Mouse (Mus musculus) CH12.LX (cell line): ENCODE measurements at regions not wholly inside any gene's neighbourhood (a gene's known extent, or its start where the extent isn't known, plus 50 kb on each side); places are given as distances from the start of the nearest gene placed in this dataset.

Source experiments
- DNase-seq: peaks from one replicate; pipeline ENCODE4 v3.0.0-alpha.2; 2013; ENCODE audit errors: extremely low read depth
- H3K27ac ChIP-seq: 2 replicates; pipeline ENCODE4 v1.5.1; 2012; ENCODE audit warnings: low read depth, mild to moderate bottlenecking, control low read depth, moderate library complexity; ENCODE audit not compliant: insufficient read depth
- H3K27me3 ChIP-seq: replicated peaks from 2 replicates; pipeline ENCODE3; 2012; ENCODE audit warnings: inconsistent platforms
- H3K36me3 ChIP-seq, 2 experiments: replicated peaks in 1 of 2; 2 replicates each; pipeline versions ENCODE3 to v1.6.1; 2012; ENCODE audit warnings: inconsistent platforms in 1 of 2, low read length in 1 of 2, mild to moderate bottlenecking in 1 of 2, mixed read lengths in 1 of 2, moderate library complexity in 1 of 2; ENCODE audit not compliant: control insufficient read depth in 1 of 2, insufficient read depth in 1 of 2
- H3K4me1 ChIP-seq, 2 experiments: 2 replicates each; pipeline ENCODE4 v1.6.1; 2012; ENCODE audit warnings: inconsistent platforms in 1 of 2, moderate library complexity in 1 of 2; ENCODE audit not compliant: insufficient read depth in 2 of 2, control insufficient read depth in 1 of 2
- H3K4me2 ChIP-seq: 2 replicates; pipeline ENCODE4 v1.6.1; 2012; ENCODE audit warnings: low read depth, mild to moderate bottlenecking, control low read depth; ENCODE audit not compliant: poor library complexity, insufficient read depth, severe bottlenecking
- H3K4me3 ChIP-seq, 3 experiments: fragments of 150-350 bp in 1 of 3; sonication (generic) in 1 of 3; replicated peaks in 1 of 3; 2 replicates each; pipeline versions ENCODE3 to v1.5.1; 2011 to 2012; ENCODE audit warnings: low read depth in 2 of 3, low read length in 2 of 3, mild to moderate bottlenecking in 2 of 3, moderate library complexity in 2 of 3, control low read depth in 1 of 3, improper control_type of control experiment in 1 of 3, inconsistent platforms in 1 of 3, mixed read lengths in 1 of 3; ENCODE audit not compliant: poor library complexity in 1 of 3
- H3K79me2 ChIP-seq: replicated peaks from 2 replicates; pipeline ENCODE4 v1.6.1; 2012; ENCODE audit warnings: mild to moderate bottlenecking, moderate library complexity; ENCODE audit not compliant: control insufficient read depth, poor library complexity, insufficient read depth, severe bottlenecking; ENCODE audit errors: extremely low read depth
- H3K9ac ChIP-seq: 2 replicates; pipeline ENCODE4 v1.6.1; 2012; ENCODE audit warnings: low read depth, mild to moderate bottlenecking, control low read depth, moderate library complexity; ENCODE audit not compliant: insufficient read depth
- H3K9me3 ChIP-seq: replicated peaks from 2 replicates; pipeline ENCODE3; 2012; ENCODE audit warnings: low read length, inconsistent platforms, mixed read lengths
- CHD1 ChIP-seq: IDR thresholded peaks from 2 replicates; pipeline ENCODE4 v1.6.1; 2012; ENCODE audit warnings: low read depth, low read length, improper control_type of control experiment, inconsistent platforms
- CHD2 ChIP-seq: IDR thresholded peaks from 2 replicates; pipeline ENCODE4 v1.6.1; 2011; ENCODE audit warnings: low read length, improper control_type of control experiment
- E2F4 ChIP-seq: IDR thresholded peaks from 2 replicates; pipeline ENCODE4 v1.6.1; 2011; ENCODE audit warnings: low read depth, low read length, improper control_type of control experiment; ENCODE audit not compliant: insufficient replicate concordance
- EP300 ChIP-seq: IDR thresholded peaks from 2 replicates; pipeline ENCODE4 v1.6.1; 2011; ENCODE audit warnings: low read length, improper control_type of control experiment
- ETS1 ChIP-seq: conservative IDR thresholded peaks from 2 replicates; pipeline ENCODE4 v1.6.1; 2012; ENCODE audit warnings: low read depth, mild to moderate bottlenecking, inconsistent platforms, low read length, improper control_type of control experiment, moderate library complexity
- GABPA ChIP-seq: IDR thresholded peaks from 2 replicates; pipeline ENCODE4 v1.6.1; 2012; ENCODE audit warnings: low read depth, low read length, improper control_type of control experiment, inconsistent platforms; ENCODE audit not compliant: insufficient replicate concordance
- HCFC1 ChIP-seq: IDR thresholded peaks from 2 replicates; pipeline ENCODE4 v1.6.1; 2012; ENCODE audit warnings: low read depth, mild to moderate bottlenecking, inconsistent platforms, low read length, improper control_type of control experiment
- JUN ChIP-seq: IDR thresholded peaks from 2 replicates; pipeline ENCODE4 v1.6.1; 2011; ENCODE audit warnings: low read depth, mild to moderate bottlenecking, low read length, improper control_type of control experiment, moderate library complexity; ENCODE audit not compliant: insufficient read depth
- JUND ChIP-seq: conservative IDR thresholded peaks from 2 replicates; pipeline ENCODE4 v1.6.1; 2011; ENCODE audit warnings: low read depth, low read length, improper control_type of control experiment
- KAT2A ChIP-seq: IDR thresholded peaks from 2 replicates; pipeline ENCODE4 v1.6.1; 2012; ENCODE audit warnings: low read length, improper control_type of control experiment, inconsistent platforms; ENCODE audit not compliant: insufficient replicate concordance
- MAFK ChIP-seq: IDR thresholded peaks from 2 replicates; pipeline ENCODE4 v1.6.1; 2011; ENCODE audit warnings: low read length, improper control_type of control experiment; ENCODE audit not compliant: insufficient replicate concordance
- MAX ChIP-seq: IDR thresholded peaks from 2 replicates; pipeline ENCODE4 v1.6.1; 2011; ENCODE audit warnings: low read length, improper control_type of control experiment
- MAZ ChIP-seq: IDR thresholded peaks from 2 replicates; pipeline ENCODE4 v1.6.1; 2012; ENCODE audit warnings: low read depth, mild to moderate bottlenecking, inconsistent platforms, low read length, improper control_type of control experiment, moderate library complexity
- MEF2A ChIP-seq: IDR thresholded peaks from 2 replicates; pipeline ENCODE4 v1.6.1; 2014; ENCODE audit warnings: low read depth, mild to moderate bottlenecking, inconsistent platforms, low read length, improper control_type of control experiment, borderline replicate concordance
- MYC ChIP-seq: IDR thresholded peaks from 2 replicates; pipeline ENCODE4 v1.6.1; 2011; ENCODE audit warnings: low read depth, mild to moderate bottlenecking, improper control_type of control experiment, low read length
- NRF1 ChIP-seq: IDR thresholded peaks from 2 replicates; pipeline ENCODE4 v1.6.1; 2014; ENCODE audit warnings: low read depth, mild to moderate bottlenecking, inconsistent platforms, low read length, improper control_type of control experiment, moderate library complexity
- POLR2AphosphoS2 ChIP-seq: IDR thresholded peaks from 2 replicates; pipeline ENCODE4 v1.6.1; 2011; ENCODE audit warnings: low read depth, low read length, improper control_type of control experiment
- RCOR1 ChIP-seq: conservative IDR thresholded peaks from 2 replicates; pipeline ENCODE4 v1.6.1; 2012; ENCODE audit warnings: low read depth, mild to moderate bottlenecking, inconsistent platforms, low read length, improper control_type of control experiment
- SIN3A ChIP-seq: IDR thresholded peaks from 2 replicates; pipeline ENCODE4 v1.6.1; 2012; ENCODE audit warnings: low read length, improper control_type of control experiment, inconsistent platforms
- TBP ChIP-seq: conservative IDR thresholded peaks from 2 replicates; pipeline ENCODE4 v1.6.1; 2011; ENCODE audit warnings: low read depth, low read length, improper control_type of control experiment
- USF2 ChIP-seq: conservative IDR thresholded peaks from 2 replicates; pipeline ENCODE4 v1.6.1; 2011; ENCODE audit warnings: low read depth, low read length, improper control_type of control experiment
- ZKSCAN1 ChIP-seq: IDR thresholded peaks from 2 replicates; pipeline ENCODE4 v1.6.1; 2012; ENCODE audit warnings: low read depth, inconsistent platforms, low read length, improper control_type of control experiment, borderline replicate concordance
- ZNF384 ChIP-seq: IDR thresholded peaks from 2 replicates; pipeline ENCODE4 v1.6.1; 2012; ENCODE audit warnings: low read depth, low read length, improper control_type of control experiment, inconsistent platforms
- dilution Hi-C: fragments of 300-500 bp; cut with MboI; formaldehyde crosslinking; loops from 2 replicates; pipeline ENCODE4 v1.14.3; 2020; ENCODE audit warnings: low sequenced_read_pairs; ENCODE audit not compliant: extremely low pct_unique_long_range_greater_than_20kb, extremely low pct_ligation_motif_present
- in situ Hi-C: fragments of 300-500 bp; cut with MboI; formaldehyde crosslinking; loops from 3 replicates; pipeline ENCODE4 v1.14.3; 2019; ENCODE audit warnings: low sequenced_read_pairs, low pct_ligation_motif_present, low pct_unique_long_range_greater_than_20kb, mixed read lengths

DNA sequence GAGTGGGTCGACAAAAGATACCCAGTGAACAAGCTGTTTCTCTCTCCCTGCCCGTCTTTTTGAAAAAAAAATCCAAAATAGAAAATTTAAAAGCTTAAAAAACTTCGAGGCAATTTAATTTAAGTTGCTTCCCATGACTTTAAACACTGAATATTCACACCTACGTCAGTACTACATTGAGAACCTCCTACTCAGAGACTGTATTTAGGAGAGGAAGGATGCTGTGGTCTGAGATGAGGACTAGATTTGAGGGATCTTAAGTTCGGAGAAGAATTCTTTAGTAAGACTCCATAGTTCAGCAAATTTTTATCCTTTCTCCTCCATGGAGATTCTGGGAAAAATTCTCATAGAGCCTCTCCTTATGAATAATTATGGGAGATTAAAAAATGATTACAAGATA lies 571.4 kb upstream of the Cnksr2 start:
- Histone ChIP-seq H3K4me3 (no peak overlapping the region), H3K9ac (no peak overlapping the region)
- dilution Hi-C loops = no loop called here
- TF ChIP-seq ETS1 (no peak), TBP (no peak), JUN (no peak), ZKSCAN1 (no peak), MAFK (no peak), MAX (no peak), CHD2 (no peak), ZNF384 (no peak), MYC (no peak), GABPA (no peak)
- TF ChIP-seq, all 38 proteins: peak for 0
- Histone ChIP-seq H3K36me3 (no peaks in the 10 kb centered on the region), H3K4me2 (no peak overlapping the region), H3K27me3 (no peaks in the 10 kb centered on the region), H3K4me1 (no peaks in the 10 kb centered on the region), H3K9me3 (no peaks in the 10 kb centered on the region), H3K79me2 (no peaks in the 10 kb centered on the region), H3K27ac (no peak overlapping the region)
- DNase-seq = no peak
- in situ Hi-C loops = no loop called here

DNA sequence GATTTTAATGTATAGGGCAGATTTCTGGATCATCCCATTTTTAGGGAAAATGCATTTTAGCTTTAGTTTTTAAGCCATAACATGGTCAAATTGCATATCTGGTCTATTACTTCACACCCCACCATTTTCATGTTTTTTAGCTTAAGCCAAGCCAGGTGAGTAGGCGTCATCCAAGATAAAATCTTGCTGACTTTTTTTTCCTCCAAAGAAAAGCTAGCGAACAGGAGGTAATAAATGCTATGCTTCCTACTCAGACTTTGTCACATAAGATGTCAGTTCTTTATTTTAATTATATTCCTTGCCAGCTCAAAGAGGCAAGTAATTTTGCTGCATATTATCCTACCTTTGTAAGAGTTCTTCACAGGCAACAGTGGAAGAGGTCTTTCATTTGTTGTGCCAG lies 572.0 kb upstream of the Cnksr2 start:
- Histone ChIP-seq H3K4me3 (no peak overlapping the region), H3K27ac (no peak overlapping the region), H3K4me1 (no peaks in the 10 kb centered on the region), H3K9me3 (no peaks in the 10 kb centered on the region), H3K27me3 (no peaks in the 10 kb centered on the region), H3K79me2 (no peaks in the 10 kb centered on the region), H3K9ac (no peak overlapping the region), H3K36me3 (no peaks in the 10 kb centered on the region), H3K4me2 (no peak overlapping the region)
- in situ Hi-C loops = no loop called here
- TF ChIP-seq SIN3A = no peak
- TF ChIP-seq MEF2A = no peak
- TF ChIP-seq ZKSCAN1 = no peak
- no peak for TF ChIP-seq HCFC1
- TF ChIP-seq POLR2AphosphoS2 = no peak
- no peak for TF ChIP-seq CHD1
- no peak for TF ChIP-seq MAFK
- no peak for TF ChIP-seq RCOR1
- no peak for TF ChIP-seq JUND
- no peak for TF ChIP-seq E2F4
- no peak for TF ChIP-seq ETS1
- no peak for TF ChIP-seq ZNF384
- TF ChIP-seq NRF1 = no peak
- TF ChIP-seq KAT2A = no peak
- no peak for TF ChIP-seq USF2
- no peak for TF ChIP-seq MAZ
- no peak for TF ChIP-seq EP300
- TF ChIP-seq TBP = no peak
- dilution Hi-C loops = no loop called here
- DNase-seq = no peak
